Mouse (Mus musculus) erythroblast, embryonic 14.5 days (primary cell): ENCODE data around the gene Agt. TPM values are rescaled to one million over a fixed set of nuclear protein-coding genes. Genes with fewer than 3 reads are reported as not detected.

Experiments
- H3K27me3 ChIP-seq: 2 replicates; pipeline ENCODE4 v1.6.1; 2012; ENCODE audit warnings: inconsistent platforms; ENCODE audit not compliant: control insufficient read depth
- H3K36me3 ChIP-seq: 2 replicates; pipeline ENCODE4 v1.6.1; 2012; ENCODE audit warnings: mild to moderate bottlenecking, inconsistent platforms; ENCODE audit not compliant: control insufficient read depth
- H3K4me1 ChIP-seq: 2 replicates; pipeline ENCODE4 v1.6.1; 2012; ENCODE audit warnings: inconsistent platforms; ENCODE audit not compliant: control insufficient read depth
- H3K4me3 ChIP-seq: replicated peaks from 2 replicates; pipeline ENCODE3; 2012; ENCODE audit warnings: moderate library complexity, mild to moderate bottlenecking, inconsistent platforms
- H3K9me3 ChIP-seq: 2 replicates; pipeline ENCODE4 v1.6.1; 2012; ENCODE audit warnings: low read length, inconsistent platforms, mixed read lengths; ENCODE audit not compliant: control insufficient read depth
- GATA1 ChIP-seq: IDR thresholded peaks from 2 replicates; pipeline ENCODE4 v1.6.1; 2012; ENCODE audit warnings: low read length, inconsistent platforms, mixed read lengths
- TAL1 ChIP-seq: IDR thresholded peaks from 3 replicates; pipeline ENCODE4 v1.6.1; 2012; ENCODE audit warnings: low read length, inconsistent platforms, mixed read lengths
- polyA plus RNA-seq: library from polyadenylated mRNA; stranded (reverse); fragments of >175 nt; gene quantifications from 2 replicates; pipeline ENCODE4 v1.2.3, GENCODE M21; 2012

The Agt gene
- polyA plus RNA-seq, 1 experiment, result 0.05 TPM

DNA sequence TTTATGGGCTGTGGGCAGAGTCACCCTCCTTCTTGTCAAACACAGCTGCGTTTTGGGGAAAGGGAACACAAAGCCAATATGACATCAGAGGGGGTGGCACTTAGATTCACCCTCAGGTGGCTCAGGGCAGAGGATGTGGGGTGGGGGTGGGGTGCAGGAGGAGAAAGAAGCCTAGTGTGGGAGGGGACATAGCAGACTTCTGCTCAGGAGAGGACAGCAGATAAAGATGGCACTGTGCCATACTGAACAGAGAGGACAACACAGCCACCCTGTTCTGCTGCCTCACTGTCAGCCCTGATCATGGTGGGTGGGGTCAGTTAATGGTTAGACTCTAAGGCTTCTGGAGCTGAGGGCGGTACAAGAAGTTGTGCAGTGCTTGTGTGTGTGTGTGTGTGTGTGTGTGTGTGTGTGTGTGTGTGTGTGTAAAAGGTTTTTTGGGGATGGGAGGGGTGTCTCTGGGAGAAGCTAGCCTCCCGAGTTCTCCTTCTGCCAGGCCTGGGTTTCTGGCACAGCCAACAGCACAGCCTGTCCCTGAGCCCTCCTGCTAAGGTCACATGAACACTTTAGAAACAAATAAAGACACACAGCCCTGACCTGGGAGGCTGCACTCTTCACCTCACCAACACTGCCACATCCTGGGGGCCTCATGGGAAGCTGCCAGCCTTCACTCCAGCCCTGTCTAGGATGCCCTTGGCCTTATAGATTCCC, 16.4 kb upstream of the Agt start:
- H3K4me3 ChIP-seq, result no peak overlapping the region
- TF ChIP-seq TAL1 (no peak), GATA1 (no peak)
- H3K4me1 ChIP-seq, result no peaks in the 10 kb centered on the region
- H3K27me3 ChIP-seq, result no peaks in the 10 kb centered on the region
- H3K36me3 ChIP-seq, result no peaks in the 10 kb centered on the region
- no peaks in the 10 kb centered on the region for H3K9me3 ChIP-seq

DNA sequence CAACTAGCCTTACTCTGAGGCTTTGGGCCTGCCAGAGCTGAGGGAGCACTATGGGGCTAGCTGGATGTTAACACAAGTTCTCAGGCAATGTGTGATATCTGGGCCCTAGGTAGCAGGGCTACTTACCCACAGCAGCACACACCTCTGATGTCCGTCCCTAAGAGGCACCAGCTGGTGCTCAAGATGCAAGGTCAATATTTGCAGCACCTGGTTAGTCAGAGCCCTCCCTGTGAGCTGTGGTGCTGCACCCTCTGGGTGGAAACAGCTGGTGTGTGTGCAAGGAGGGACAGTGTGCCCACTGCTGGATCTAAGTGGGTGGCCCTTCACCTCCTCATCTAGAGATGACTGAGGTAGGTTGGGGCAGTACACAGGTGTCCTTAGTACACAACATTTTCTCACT, 7.2 kb upstream of the Agt start:
- TF ChIP-seq TAL1, result no peak
- TF ChIP-seq GATA1, result no peak
- no peak overlapping the region for H3K4me3 ChIP-seq
- no peaks in the 10 kb centered on the region for H3K36me3 ChIP-seq
- H3K9me3 ChIP-seq, result no peaks in the 10 kb centered on the region
- H3K4me1 ChIP-seq, result no peaks in the 10 kb centered on the region; the same call in none of the 2 replicates
- no peaks in the 10 kb centered on the region for H3K27me3 ChIP-seq

DNA sequence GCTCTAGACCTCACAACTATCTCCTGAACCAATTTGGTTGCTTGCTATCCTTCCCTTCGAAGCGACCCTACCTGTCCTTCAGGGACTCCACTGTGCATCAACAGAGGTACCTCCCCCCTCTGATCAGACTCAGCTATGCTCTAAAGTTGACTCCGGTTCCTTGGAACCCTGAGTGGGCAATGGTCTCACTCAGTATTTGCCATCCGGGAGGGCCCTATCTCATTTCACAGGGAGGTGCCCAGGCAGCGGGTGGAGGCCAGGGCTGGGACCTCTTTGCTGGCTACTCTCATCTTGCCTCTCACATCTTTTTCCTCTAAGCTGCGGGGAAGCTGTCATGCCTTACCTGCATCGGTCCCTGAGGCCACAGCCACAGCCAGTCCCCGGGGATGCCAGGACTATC, 6.3 kb upstream of the Agt start, which contains the start of gene Capn9:
Capn9 (plus strand) TSS at position 301 of the 400 bp plus-strand sequence.
- no peaks in the 10 kb centered on the region for H3K27me3 ChIP-seq
- no peaks in the 10 kb centered on the region for H3K9me3 ChIP-seq
- H3K4me1 ChIP-seq, result no peaks in the 10 kb centered on the region; the same call in none of the 2 replicates
- H3K4me3 ChIP-seq, result no peak within 1 kb of the TSS
- TF ChIP-seq TAL1 (no peak), GATA1 (no peak)
- H3K36me3 ChIP-seq, result no peaks in the 10 kb centered on the region

DNA sequence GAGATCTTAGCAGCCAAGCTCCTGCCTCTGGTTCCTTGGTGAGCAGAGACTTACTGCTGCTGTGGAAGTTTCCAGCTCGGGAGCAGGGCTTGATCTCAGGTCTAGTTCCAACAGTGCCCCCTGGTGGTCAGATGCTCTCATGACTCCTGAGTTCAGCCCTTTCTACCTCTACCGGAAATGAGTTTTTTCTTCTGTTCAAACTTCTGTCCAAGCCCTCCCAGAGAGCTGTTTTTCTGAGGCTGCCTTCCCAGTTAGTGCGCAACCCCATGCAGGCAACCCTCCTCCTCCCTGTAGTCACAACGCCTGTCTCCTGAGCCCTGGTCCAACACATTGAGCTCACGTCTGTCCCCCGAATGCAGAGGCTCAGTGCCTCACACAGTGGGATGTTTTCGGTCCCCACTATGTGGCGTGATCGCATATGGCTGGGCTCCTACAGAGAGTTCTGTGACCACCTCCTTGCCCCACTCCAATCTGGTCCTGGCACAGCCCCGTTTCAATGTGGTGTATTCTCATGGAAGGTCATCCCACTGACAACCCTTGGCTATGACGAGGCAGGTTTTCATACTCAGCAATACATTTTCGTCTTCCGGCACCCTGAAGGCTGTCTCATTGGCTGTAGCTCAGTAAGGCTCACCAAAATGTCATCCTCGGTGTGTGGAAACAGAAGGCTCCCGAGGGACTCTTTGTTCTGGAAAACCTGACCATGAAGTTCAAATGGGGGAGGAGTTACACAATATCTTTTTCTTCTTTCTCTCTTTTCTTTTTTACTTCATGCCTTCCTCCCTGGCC, 4.2 kb upstream of the Agt start:
- Histone ChIP-seq H3K4me1 (no peaks in the 10 kb centered on the region; the same call in none of the 2 replicates), H3K9me3 (no peaks in the 10 kb centered on the region), H3K27me3 (no peaks in the 10 kb centered on the region), H3K36me3 (no peaks in the 10 kb centered on the region), H3K4me3 (no peak overlapping the region)
- TF ChIP-seq TAL1 (no peak), GATA1 (no peak)

- TF ChIP-seq GATA1 (no peak), TAL1 (no peak)
- Histone ChIP-seq H3K27me3 (no peaks in the 10 kb centered on the region), H3K4me1 (no peaks in the 10 kb centered on the region; the same call in none of the 2 replicates), H3K9me3 (no peaks in the 10 kb centered on the region), H3K4me3 (no peak overlapping the region), H3K36me3 (no peaks in the 10 kb centered on the region)
Measured at GRCm38 (mm10) chr8:124572430-124572775, 2.9 kb upstream of the Agt start.

DNA sequence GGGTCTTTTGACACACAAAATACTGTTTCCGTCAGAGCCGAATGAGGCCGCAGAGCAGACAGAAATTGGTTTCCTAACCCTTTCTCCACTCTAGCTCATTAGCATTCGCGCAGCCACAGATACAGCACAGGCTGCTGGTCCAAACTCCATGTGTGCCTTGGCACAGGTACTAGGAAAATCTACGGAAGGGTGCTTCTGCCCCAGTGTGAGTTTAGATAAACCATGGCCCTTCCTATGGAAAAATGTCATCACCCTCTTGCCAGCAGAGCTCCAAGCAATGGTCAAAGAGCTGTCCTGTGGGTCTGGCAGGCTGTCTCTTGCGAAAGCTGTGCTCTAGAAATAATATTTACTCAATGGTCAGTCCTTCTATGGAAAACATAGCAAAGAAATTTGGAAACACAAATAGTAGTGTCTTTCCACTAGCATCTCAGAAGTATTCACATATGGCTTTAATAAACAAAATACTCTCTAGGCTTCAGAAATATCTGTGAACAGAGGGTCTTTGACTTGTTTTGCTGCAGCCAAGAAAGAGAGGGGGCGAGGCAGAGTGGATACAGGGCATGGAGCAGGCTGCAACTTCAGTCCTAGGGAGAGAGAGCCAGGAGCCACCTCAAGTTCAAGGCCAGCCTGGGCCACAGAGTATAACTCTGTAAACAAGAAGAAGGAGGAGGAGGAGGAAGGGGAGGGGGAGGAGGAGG, 2.4 kb upstream of the Agt start:
- Histone ChIP-seq H3K27me3 (no peaks in the 10 kb centered on the region), H3K9me3 (no peaks in the 10 kb centered on the region), H3K36me3 (no peaks in the 10 kb centered on the region; the same call in 1 of the 2 replicates), H3K4me1 (no peaks in the 10 kb centered on the region; the same call in none of the 2 replicates), H3K4me3 (no peak overlapping the region)
- no peak for TF ChIP-seq TAL1
- TF ChIP-seq GATA1, result no peak

GRCm38 (mm10) chr8:124569100-124569499, 406 bp downstream of the Agt start:
- H3K4me1 ChIP-seq, result no peaks in the 10 kb centered on the region; the same call in none of the 2 replicates
- no peaks in the 10 kb centered on the region; the same call in 1 of the 2 replicates for H3K36me3 ChIP-seq
- no peaks in the 10 kb centered on the region for H3K27me3 ChIP-seq
- TF ChIP-seq GATA1 (no peak), TAL1 (no peak)
- peak overlapping the region; percentile 48 for H3K4me3 ChIP-seq
- H3K9me3 ChIP-seq, result no peaks in the 10 kb centered on the region

DNA sequence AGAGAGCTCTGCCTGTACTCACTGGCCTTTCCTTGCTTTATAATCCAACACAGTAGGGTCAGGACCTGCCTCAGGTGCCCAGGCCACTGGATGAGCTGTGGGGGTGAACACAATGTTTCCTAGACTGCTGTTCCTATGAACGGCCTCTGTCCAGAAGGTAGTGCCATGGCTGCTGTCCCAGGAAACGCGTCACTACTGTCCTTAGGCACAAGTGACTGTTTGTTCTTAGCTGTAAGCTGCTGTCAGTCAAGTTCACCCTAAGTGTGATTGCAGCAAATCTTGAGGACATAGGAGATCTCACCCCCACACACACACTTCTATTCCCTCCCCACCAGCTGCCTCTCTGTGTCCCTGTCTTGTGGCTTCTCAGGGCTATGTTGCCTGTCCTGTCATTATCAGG, 1.9 kb downstream of the Agt start:
- H3K36me3 ChIP-seq, result no peaks in the 10 kb centered on the region; the same call in 1 of the 2 replicates
- H3K9me3 ChIP-seq, result no peaks in the 10 kb centered on the region
- H3K4me3 ChIP-seq, result no peak overlapping the region
- no peaks in the 10 kb centered on the region for H3K27me3 ChIP-seq
- no peak for TF ChIP-seq TAL1
- TF ChIP-seq GATA1, result no peak
- H3K4me1 ChIP-seq, result no peaks in the 10 kb centered on the region

DNA sequence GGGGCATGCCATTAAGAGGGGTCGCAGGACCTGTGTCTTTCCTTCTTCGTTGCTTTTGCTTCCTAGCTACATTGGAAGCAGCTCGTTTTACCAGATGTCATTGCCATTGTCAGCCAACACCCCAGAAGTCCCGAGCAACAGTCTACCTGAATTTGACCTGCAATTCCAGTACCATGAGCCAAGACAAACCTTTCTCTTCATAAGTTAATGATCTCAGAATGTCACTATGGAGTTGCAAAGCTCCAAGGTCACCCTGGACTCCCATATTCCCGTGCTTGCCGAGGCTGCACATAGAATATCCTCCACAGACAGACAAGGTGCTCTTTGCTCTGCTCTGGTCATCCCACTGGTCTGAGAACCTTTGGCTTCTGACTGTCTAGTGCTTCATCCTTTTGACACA, 2.4 kb downstream of the Agt start:
- Histone ChIP-seq H3K4me1 (no peaks in the 10 kb centered on the region), H3K36me3 (no peaks in the 10 kb centered on the region; the same call in 1 of the 2 replicates), H3K9me3 (no peaks in the 10 kb centered on the region), H3K27me3 (no peaks in the 10 kb centered on the region), H3K4me3 (no peak overlapping the region)
- no peak for TF ChIP-seq GATA1
- no peak for TF ChIP-seq TAL1
